ENCODE assay signal across 20 mouse cellular contexts in the genomic region with DNA sequence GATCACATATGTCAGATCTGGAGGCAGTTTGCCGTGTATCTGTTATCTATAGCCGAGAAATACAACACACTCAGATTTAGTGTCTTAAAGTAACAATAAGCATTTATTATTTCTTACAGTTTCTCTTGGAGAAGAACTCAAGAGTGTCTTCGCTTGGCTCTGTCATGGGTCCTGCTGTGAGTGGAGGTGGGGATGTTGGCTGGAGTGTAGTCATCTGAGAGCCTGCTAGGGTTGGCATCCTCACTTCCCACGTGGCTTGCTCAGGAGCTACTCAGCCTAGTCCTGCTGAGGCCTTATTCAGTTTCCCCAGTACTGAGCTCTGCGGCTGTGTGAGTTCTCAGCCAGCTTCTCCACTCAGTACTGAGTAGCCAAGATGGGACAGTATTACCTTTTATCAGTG. TPM values are rescaled to one million over a fixed set of nuclear protein-coding genes. Genes with fewer than 3 reads are reported as not detected.
A peak's percentile ranks its signal among the peaks of the same experiment; 100 is the strongest.
DNase-seq lines count a peak whose midpoint lies in the region; ATAC-seq lines count a peak whose summit lies in the region.
"Had no signal": no experiment of that assay in that cellular context is flagged by ENCODE, and none has a peak within 500 bp of the region (broad histone marks: within the 10 kb centered on the region; RNA-seq: fewer than 3 reads in every experiment).

No protein-coding gene starts in this region.

- peak; percentile 53 to 68 for DNase-seq in cerebellum, postnatal 10 days
- no peak for DNase-seq in cerebellum, adult 9-10 months
- peak; percentile 27 for DNase-seq in heart, adult 11 months
- no peak for DNase-seq in heart, adult 9 months (ENCODE audit: low spot score in 2 of 2)
- peak; percentile 27 for DNase-seq in NIH3T3 (ENCODE audit: low read depth)
- no peak for DNase-seq in thymus, postnatal 4 days
- DNase-seq: adrenal gland, postnatal 14 days; B cell, adult 2 months; cerebellum, adult 2 months; cerebellum, postnatal 36 days; gastrocnemius, postnatal 36 days; heart, adult 2 months had no signal

- peaks cover 6% of the 10 kb centered on the region; the same call in 1 of the 2 replicates for H3K27me3 ChIP-seq in limb, embryonic 15.5 days
- H3K27me3 ChIP-seq: intestine, embryonic 15.5 days had no signal

- H3K4me3 ChIP-seq in limb, embryonic 15.5 days: no peak overlapping the region
- H3K4me3 ChIP-seq: forebrain, embryonic 13.5 days; heart, adult 2 months; heart, embryonic 12.5 days; hindbrain, embryonic 10.5 days; intestine, embryonic 15.5 days had no signal

- H3K9me3 ChIP-seq in limb, embryonic 15.5 days: no peaks in the 10 kb centered on the region
- H3K9me3 ChIP-seq: forebrain, embryonic 13.5 days; hindbrain, embryonic 10.5 days; intestine, embryonic 15.5 days had no signal

- H3K27ac ChIP-seq in limb, embryonic 15.5 days: no peak overlapping the region
- H3K27ac ChIP-seq: forebrain, embryonic 13.5 days; heart, adult 2 months; hindbrain, embryonic 10.5 days; hindbrain, embryonic 14.5 days; intestine, embryonic 15.5 days had no signal

- H3K36me3 ChIP-seq in limb, embryonic 15.5 days: no peaks in the 10 kb centered on the region
- H3K36me3 ChIP-seq: G1E; heart, embryonic 12.5 days; hindbrain, embryonic 10.5 days; intestine, embryonic 15.5 days had no signal

- WGBS in limb, embryonic 15.5 days: 70% methylated on average over 5 of the region's 5 CpGs

- H3K4me1 ChIP-seq in limb, embryonic 15.5 days: no peaks in the 10 kb centered on the region
- H3K4me1 ChIP-seq: forebrain, embryonic 13.5 days; heart, embryonic 12.5 days; intestine, embryonic 15.5 days had no signal

- H3K9ac ChIP-seq in limb, embryonic 15.5 days: no peak overlapping the region
- H3K9ac ChIP-seq: forebrain, embryonic 13.5 days; heart, embryonic 12.5 days; hindbrain, embryonic 14.5 days; intestine, embryonic 15.5 days had no signal

- no peak overlapping the region for H3K4me2 ChIP-seq in limb, embryonic 15.5 days
- H3K4me2 ChIP-seq: forebrain, embryonic 13.5 days; heart, embryonic 12.5 days; hindbrain, embryonic 14.5 days; intestine, embryonic 15.5 days had no signal

- ATAC-seq in limb, embryonic 15.5 days (ENCODE audit: insufficient number of reproducible peaks, low FRiP score, low TSS enrichment, low read depth): 0 out of 2 replicates have a peak, but pooled peaks have one; percentile 40
- ATAC-seq: CD4-positive, CD25-positive, alpha-beta regulatory T cell, adult 4 months; forebrain, embryonic 13.5 days; intestine, embryonic 15.5 days had no signal

RNA-seq across cellular contexts. Expression of a gene that starts 43.1 kb away (rescaled TPM):
- 1.2 and 2.4 TPM in 2 replicates for polyA plus RNA-seq in limb, embryonic 15.5 days (2015; fragmentation: Nextera tagmentation; extraction: Ambion mirVana)
- polyA plus RNA-seq: CD4-positive, CD25-positive, alpha-beta regulatory T cell, adult 4 months; cerebellum, adult 2 months; G1E; heart, embryonic 12.5 days; hindbrain, embryonic 14.5 days had no signal

Comparison
In these comparisons a context has a peak if more than half of its experiments do, and no peak if none do; other contexts are left out.
1. DNase-seq: peak in cerebellum, postnatal 10 days (2 of 2), heart, adult 11 months (single experiment) and NIH3T3 (single experiment); none in cerebellum, adult 9-10 months (single experiment), heart, adult 9 months (0 of 2) and thymus, postnatal 4 days (single experiment).